Mouse (Mus musculus) neural tube, embryonic 12.5 days (tissue): ENCODE results near the gene Serpinb1a. TPM values are rescaled to one million over a fixed set of nuclear protein-coding genes. Genes with fewer than 3 reads are reported as not detected.
A peak's percentile ranks its signal among the peaks of the same experiment; 100 is the strongest.

Experiments
- ATAC-seq: fragments of 200-750 bp; cut with Nextera tagmentation; 2 replicates; pipeline ENCODE4 v1.8.0; 2017; ENCODE audit warnings: low read depth, mild to moderate bottlenecking, moderate TSS enrichment, moderate library complexity; ENCODE audit not compliant: low FRiP score
- H3K27ac ChIP-seq: fragments of 300-500 bp; sonication (generic); 2 replicates; pipeline ENCODE4 v1.5.1; 2016
- H3K27me3 ChIP-seq: fragments of 300-500 bp; sonication (generic); replicated peaks from 2 replicates; pipeline ENCODE4 v1.6.1; 2016; ENCODE audit warnings: mild to moderate bottlenecking
- H3K36me3 ChIP-seq: fragments of 300-500 bp; sonication (generic); 2 replicates; pipeline ENCODE4 v1.6.1; 2016; ENCODE audit warnings: mild to moderate bottlenecking
- H3K4me1 ChIP-seq: fragments of 300-500 bp; sonication (generic); 2 replicates; pipeline ENCODE4 v1.6.1; 2016
- H3K4me2 ChIP-seq: fragments of 300-500 bp; sonication (generic); replicated peaks from 2 replicates; pipeline ENCODE4 v1.6.1; 2016; ENCODE audit warnings: mild to moderate bottlenecking
- H3K4me3 ChIP-seq: fragments of 300-500 bp; sonication (generic); 2 replicates; pipeline ENCODE4 v1.5.1; 2016
- H3K9ac ChIP-seq: fragments of 300-500 bp; sonication (generic); 2 replicates; pipeline ENCODE4 v1.6.1; 2016; ENCODE audit warnings: mild to moderate bottlenecking
- H3K9me3 ChIP-seq: fragments of 300-500 bp; sonication (generic); 2 replicates; pipeline ENCODE4 v1.6.1; 2016; ENCODE audit warnings: mild to moderate bottlenecking
- WGBS: fragments of 180-500 bp; shearing (Covaris S2); methylation state at CpG from one replicate; pipeline ENCODE4 v1.1.7; 2016; 5-methylcytosine and 5-hydroxymethylcytosine counted together
- polyA plus RNA-seq: library from polyadenylated mRNA; unstranded; fragments of >200 nt; fragmentation: Nextera tagmentation; extraction: Ambion mirVana; gene quantifications from 2 replicates; pipeline ENCODE4 v1.2.1, GENCODE M21; 2016

Gene Serpinb1a
- polyA plus RNA-seq, 1 experiment from 2014 or later, result 2.3 TPM

DNA sequence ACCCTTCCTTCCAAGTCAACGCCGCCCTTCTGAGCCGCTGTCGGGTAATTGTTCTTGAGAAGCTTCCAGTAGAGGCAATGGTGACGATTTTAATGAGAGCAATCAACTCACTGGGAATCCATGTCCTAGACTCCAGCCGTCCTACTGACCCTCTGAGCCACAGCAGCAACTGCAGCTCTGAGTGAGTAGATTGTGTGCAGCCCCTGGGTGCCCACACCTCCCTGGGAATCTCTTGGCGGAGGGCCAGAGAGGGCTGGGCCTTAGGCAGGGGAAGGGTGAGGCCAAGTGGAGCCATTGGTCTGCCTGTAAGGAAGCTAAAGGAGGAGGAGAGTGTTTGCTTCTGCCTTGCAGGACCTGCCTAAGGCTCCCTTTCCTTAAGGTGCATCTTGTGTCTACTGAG is 44.2 kb downstream of the Serpinb1a start:
- no peak for ATAC-seq
- Histone ChIP-seq H3K4me1 (peaks cover 17% of the 10 kb centered on the region), H3K9me3 (no peaks in the 10 kb centered on the region), H3K4me3 (no peak overlapping the region), H3K27me3 (no peaks in the 10 kb centered on the region), H3K9ac (no peak overlapping the region), H3K4me2 (no peak overlapping the region), H3K36me3 (peaks cover 25% of the 10 kb centered on the region), H3K27ac (no peak overlapping the region)
- 78% methylated on average over 7 of the region's 7 CpGs for WGBS

DNA sequence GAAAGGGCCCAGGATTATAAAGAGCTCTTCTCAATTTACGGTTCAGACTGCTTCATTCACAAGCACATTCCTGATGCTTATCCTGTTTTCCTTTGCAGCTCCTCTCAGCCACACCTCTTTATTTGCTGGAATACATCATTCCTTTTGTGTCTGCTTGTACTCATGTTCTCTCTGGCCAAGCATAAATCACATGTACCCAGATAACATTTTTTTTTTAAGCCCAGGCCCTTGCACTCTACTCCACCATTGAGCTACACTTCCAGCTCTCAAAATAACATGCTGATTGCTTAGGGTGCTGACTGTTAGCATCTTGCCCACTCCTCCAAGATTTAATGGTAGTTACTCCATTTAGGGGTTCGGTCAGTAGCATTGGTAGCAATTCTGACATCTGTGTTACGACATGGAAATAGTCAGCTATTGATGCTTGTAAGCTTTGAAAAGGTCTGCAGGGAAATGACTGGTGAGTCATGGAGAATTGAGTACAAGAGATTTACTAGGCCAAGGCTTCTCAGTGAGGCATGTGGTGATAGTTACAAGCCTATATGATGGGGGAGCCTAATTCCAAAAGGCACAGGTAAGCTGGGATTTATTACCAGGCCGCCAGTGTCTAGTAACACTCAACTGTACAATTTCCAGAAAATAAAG is 47.2 kb downstream of the Serpinb1a start:
- Histone ChIP-seq H3K9me3 (no peaks in the 10 kb centered on the region), H3K4me1 (peaks cover 21% of the 10 kb centered on the region), H3K27ac (no peak overlapping the region), H3K4me3 (peak overlapping the region; percentile 72), H3K27me3 (no peaks in the 10 kb centered on the region), H3K4me2 (peak overlapping the region; percentile 70), H3K9ac (0 out of 2 replicates have a peak overlapping the region, but pooled peaks have one; percentile 13), H3K36me3 (peaks cover 15% of the 10 kb centered on the region)
- ATAC-seq, result no peak
- WGBS, result 60% methylated on average over 4 of the region's 4 CpGs

DNA sequence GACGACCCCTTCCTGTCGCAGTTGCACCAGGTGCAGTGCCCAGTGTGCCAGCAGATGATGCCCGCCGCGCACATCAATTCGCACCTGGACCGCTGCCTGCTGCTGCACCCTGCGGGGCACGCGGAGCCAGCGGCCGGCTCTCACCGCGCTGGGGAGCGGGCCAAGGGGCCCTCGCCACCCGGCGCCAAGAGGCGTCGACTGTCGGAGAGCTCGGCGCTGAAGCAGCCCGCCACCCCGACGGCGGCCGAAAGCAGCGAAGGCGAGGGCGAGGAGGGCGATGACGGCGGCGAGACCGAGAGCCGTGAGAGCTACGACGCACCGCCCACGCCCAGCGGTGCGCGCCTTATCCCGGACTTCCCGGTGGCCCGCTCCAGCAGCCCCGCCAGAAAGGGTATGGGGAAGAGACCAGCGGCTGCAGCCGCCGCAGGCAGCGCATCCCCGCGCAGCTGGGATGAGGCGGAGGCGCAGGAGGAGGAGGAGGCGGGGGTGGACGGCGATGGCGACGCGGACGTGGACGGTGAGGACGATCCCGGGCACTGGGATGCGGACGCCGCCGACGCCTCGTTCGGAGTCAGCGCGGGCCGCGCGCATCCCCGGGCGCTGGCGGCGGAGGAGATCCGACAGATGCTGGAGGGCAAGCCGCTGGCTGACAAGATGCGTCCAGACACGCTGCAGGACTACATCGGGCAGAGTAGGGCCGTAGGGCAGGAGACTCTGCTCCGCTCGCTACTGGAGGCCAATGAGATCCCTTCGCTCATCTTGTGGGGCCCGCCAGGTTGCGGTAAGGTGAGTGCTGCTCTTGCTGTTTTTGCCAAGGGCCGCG is 48.5 kb downstream of the Serpinb1a start, which contains the start of gene D930007J09Rik:
Gene D930007J09Rik, minus strand, starts transcription at position 591 of the 823 bp plus-strand sequence.
- Histone ChIP-seq H3K27me3 (no peaks in the 10 kb centered on the region), H3K9ac (peak within 1 kb of the TSS; percentile 85), H3K4me2 (peak within 1 kb of the TSS; percentile 70), H3K36me3 (peaks cover 11% of the 10 kb centered on the region), H3K27ac (peak within 1 kb of the TSS; percentile 28), H3K4me3 (peak within 1 kb of the TSS; percentile 72), H3K9me3 (no peaks in the 10 kb centered on the region), H3K4me1 (peaks cover 21% of the 10 kb centered on the region)
- WGBS, result under 1% methylated on average over 95 of the region's 95 CpGs
- ATAC-seq, result peak; percentile 72

DNA sequence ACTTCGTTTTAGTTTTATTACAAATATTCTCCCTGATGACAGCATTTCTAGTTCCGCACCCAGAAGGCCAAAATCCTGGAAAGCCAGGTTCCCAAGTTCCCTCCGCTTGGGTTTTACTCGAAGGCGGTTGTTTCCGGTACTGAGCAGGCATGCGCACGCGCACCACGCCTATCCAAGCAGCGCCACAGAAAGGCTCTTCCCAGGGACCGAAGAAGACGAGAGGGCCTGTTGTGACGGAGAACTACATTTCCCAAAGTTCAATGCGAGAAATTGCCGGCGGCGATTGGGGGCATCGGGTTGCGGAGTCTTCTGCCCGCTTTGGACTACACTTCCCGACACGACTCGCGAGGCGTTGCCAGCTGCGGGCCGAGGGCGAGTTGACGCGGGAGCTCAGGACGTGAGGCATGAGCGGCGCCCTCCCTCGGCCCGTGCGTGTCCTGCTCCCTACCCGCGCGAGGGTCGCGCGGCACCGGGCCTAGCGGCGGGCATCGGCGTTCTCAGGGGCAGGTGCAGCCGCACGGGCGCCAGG is 49.2 kb downstream of the Serpinb1a start, which contains the start of gene Wrnip1:
Gene Wrnip1, plus strand, starts transcription at position 346 of the 529 bp plus-strand sequence.
- peak; percentile 97 for ATAC-seq
- peak within 1 kb of the TSS; percentile 28 for H3K27ac ChIP-seq
- peaks cover 18% of the 10 kb centered on the region for H3K4me1 ChIP-seq
- peaks cover 7% of the 10 kb centered on the region for H3K36me3 ChIP-seq
- peak within 1 kb of the TSS; percentile 72 for H3K4me3 ChIP-seq
- H3K9me3 ChIP-seq, result no peaks in the 10 kb centered on the region
- WGBS, result under 1% methylated on average over 44 of the region's 51 CpGs
- H3K9ac ChIP-seq, result peak within 1 kb of the TSS; percentile 85
- H3K27me3 ChIP-seq, result no peaks in the 10 kb centered on the region
- H3K4me2 ChIP-seq, result peak within 1 kb of the TSS; percentile 70

DNA sequence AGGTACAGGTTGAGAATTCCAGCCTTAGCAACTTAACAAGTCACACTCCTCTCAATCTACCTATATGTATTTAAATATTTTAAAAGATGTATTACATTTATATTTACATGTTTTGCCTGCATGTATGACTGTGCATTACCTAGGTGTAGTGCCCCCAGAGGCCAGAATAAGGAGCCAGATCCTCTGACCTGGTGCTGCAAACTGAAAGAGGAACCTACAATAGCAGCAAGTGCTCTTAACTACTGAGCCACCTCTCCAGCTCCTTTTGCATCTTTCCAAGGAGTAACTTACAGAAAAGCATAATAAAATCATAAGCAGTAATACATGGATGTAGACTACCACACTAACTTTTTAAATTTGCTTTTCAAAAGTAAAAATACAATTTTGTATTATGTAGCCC is 50.1 kb downstream of the Serpinb1a start:
- Histone ChIP-seq H3K4me3 (no peak overlapping the region), H3K4me2 (peak overlapping the region; percentile 70), H3K9ac (no peak overlapping the region), H3K9me3 (no peaks in the 10 kb centered on the region), H3K27me3 (no peaks in the 10 kb centered on the region), H3K36me3 (no peaks in the 10 kb centered on the region), H3K4me1 (peaks cover 18% of the 10 kb centered on the region), H3K27ac (no peak overlapping the region)
- no peak for ATAC-seq

DNA sequence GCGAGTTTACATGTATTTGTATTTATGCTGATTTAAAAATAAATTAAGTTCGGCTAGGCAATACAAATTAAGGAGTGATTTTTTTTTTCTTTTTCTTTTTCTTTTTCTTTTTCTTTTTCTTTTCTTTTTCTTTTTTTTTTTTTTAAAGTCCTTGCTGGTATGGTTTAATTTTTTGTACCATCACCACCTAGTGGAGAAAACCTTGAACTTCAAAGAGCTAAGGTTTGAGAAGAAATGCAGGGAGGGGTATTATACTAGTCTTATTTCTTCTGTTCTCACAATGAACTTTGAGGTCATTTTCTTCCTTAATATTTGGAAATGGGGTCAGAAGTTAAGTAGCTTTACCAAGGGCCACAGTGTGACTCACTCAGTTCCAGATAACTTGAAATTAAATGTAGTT is 51.9 kb downstream of the Serpinb1a start:
- H3K4me1 ChIP-seq, result peaks cover 14% of the 10 kb centered on the region
- no peak overlapping the region for H3K4me2 ChIP-seq
- no peaks in the 10 kb centered on the region for H3K36me3 ChIP-seq
- H3K27me3 ChIP-seq, result no peaks in the 10 kb centered on the region
- 72% methylated on average over 2 of the region's 2 CpGs for WGBS
- H3K27ac ChIP-seq, result no peak overlapping the region
- H3K4me3 ChIP-seq, result no peak overlapping the region
- H3K9ac ChIP-seq, result no peak overlapping the region
- no peak for ATAC-seq
- no peaks in the 10 kb centered on the region for H3K9me3 ChIP-seq

DNA sequence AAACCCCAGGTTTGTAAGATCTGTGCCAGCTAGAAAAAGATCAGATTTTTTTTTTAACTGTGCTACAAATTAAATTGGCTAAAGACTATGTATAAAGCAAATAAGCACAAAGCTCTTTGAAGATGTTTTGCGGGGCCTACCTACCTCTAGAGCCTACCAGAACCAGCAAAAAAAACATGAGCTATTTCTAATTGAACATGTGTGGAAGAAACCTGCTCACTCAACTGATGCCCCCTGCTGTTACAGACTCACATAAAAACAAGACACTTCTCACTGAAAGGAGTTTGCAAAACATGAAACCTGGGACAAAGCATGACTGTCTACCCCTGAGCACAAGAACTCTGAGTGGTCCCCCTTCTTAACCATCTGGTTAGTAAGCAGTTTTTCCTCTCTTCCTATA is 53.9 kb downstream of the Serpinb1a start:
- 81% methylated on average over 1 of the region's 1 CpGs for WGBS
- Histone ChIP-seq H3K27me3 (no peaks in the 10 kb centered on the region), H3K36me3 (no peaks in the 10 kb centered on the region), H3K4me2 (no peak overlapping the region), H3K27ac (no peak overlapping the region), H3K9ac (no peak overlapping the region), H3K9me3 (no peaks in the 10 kb centered on the region), H3K4me3 (no peak overlapping the region), H3K4me1 (0 out of 2 replicates have a peak, but pooled peaks cover 3% of the 10 kb centered on the region)
- no peak for ATAC-seq

DNA sequence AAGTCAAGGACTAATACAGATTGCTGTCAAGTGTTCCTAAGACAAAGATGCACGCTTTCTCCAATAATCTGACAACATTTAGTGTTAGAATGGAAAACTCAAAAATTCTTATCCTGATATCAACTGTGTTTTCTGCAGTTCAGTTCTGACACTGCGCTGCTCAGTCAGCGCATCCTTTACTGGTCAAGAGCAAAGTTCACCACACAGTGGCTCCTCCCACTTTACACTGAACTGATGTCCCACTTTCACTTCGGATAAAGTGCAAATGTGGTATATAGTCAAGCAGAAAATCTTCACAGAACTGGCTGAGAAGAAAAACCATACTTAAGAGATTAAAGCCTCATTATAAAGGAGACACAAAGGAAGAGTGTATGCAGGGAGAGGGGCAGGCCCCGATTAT is 55.8 kb downstream of the Serpinb1a start:
- Histone ChIP-seq H3K4me2 (no peak overlapping the region), H3K9ac (no peak overlapping the region), H3K4me1 (no peaks in the 10 kb centered on the region), H3K4me3 (no peak overlapping the region), H3K27me3 (no peaks in the 10 kb centered on the region), H3K27ac (no peak overlapping the region), H3K36me3 (no peaks in the 10 kb centered on the region), H3K9me3 (no peaks in the 10 kb centered on the region)
- ATAC-seq, result no peak
- 93% methylated on average over 5 of the region's 5 CpGs for WGBS

DNA sequence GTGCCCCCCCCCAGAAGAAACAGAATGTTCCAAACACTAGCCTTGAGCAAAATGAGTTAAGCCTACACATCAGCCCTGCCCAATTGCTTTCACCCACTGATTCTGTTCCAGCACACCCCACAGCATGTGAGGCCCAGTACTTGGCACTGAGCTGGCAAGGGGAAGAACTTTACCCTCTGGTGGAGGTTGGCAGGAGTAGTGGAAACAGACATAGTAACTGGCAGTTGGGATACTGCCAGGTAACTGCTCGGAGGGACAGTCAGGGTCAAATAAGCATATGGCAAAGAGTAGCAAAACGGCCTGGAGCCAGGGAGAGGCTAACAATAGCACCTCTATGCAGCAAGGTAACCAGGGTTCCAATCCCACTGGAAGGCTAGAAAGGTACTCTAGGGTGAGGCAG is 56.4 kb downstream of the Serpinb1a start:
- Histone ChIP-seq H3K36me3 (no peaks in the 10 kb centered on the region), H3K4me1 (no peaks in the 10 kb centered on the region), H3K9me3 (no peaks in the 10 kb centered on the region), H3K27me3 (no peaks in the 10 kb centered on the region), H3K27ac (no peak overlapping the region), H3K4me3 (no peak overlapping the region), H3K9ac (no peak overlapping the region), H3K4me2 (no peak overlapping the region)
- 88% methylated on average over 2 of the region's 2 CpGs for WGBS
- ATAC-seq, result no peak

Other genes starting within 250 kb of the Serpinb1a start
- 0.79 and 1.1 TPM in 2 replicates for gene Mylk4, start 67.2 kb downstream of the Serpinb1a start, polyA plus RNA-seq
- gene Wrnip1, start 49.1 kb downstream of the Serpinb1a start, polyA plus RNA-seq, result 37.7 and 40.8 TPM in 2 replicates
- not detected in 2 replicates for gene D930007J09Rik, start 48.3 kb downstream of the Serpinb1a start, polyA plus RNA-seq
- not detected in 2 replicates for gene Serpinb1c, start 47.0 kb upstream of the Serpinb1a start, polyA plus RNA-seq
- 0.24 and 0.32 TPM in 2 replicates for gene Serpinb6b, start 114.0 kb upstream of the Serpinb1a start, polyA plus RNA-seq
- 1.0 and 1.1 TPM in 2 replicates for gene Serpinb9, start 152.1 kb upstream of the Serpinb1a start, polyA plus RNA-seq
- 0.09 and 0.28 TPM in 2 replicates for gene Serpinb9b, start 176.2 kb upstream of the Serpinb1a start, polyA plus RNA-seq
- not detected in 2 replicates for gene Serpinb1b, start 227.4 kb upstream of the Serpinb1a start, polyA plus RNA-seq